8 mouse cellular contexts compared by ENCODE assay signal in the genomic region with DNA sequence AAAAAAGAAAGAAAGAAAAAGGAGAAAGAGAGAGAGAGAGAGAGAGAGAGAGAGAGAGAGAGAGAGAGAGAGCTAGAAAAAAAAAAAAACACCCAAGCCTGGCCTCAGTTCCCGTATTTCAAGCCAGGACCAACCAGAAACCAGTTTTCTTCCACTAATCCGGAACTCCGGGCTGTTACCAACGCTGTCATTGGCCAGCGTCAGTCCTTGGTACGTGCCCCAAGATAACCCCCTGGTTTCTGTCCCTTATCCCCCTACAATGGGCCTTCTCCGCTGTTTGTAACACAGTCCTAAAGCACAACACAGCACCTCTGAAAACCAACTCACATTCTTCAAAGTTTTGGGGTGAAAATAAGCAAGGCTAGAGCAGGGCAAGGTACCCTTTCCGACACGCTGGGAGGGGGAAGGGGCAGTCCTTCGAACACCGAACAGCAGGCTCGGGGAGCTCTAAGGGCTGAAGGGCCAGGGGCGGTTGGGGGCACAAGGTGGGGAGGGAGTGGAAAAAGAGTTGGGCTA. TPM values are rescaled to one million over a fixed set of nuclear protein-coding genes. Genes with fewer than 3 reads are reported as not detected.
DNase-seq lines count a peak whose midpoint lies in the region; ATAC-seq and TF ChIP-seq lines count a peak whose summit lies in the region.

No protein-coding gene starts in this region.

- intact Hi-C loops in heart, postnatal 25 days (cut with DNase I): loop anchor here (5.0 kb wide), 1 partner anchor 180 kb away; the partner anchor contains the start of gene Hmgn5

- 27% methylated on average over 13 of the region's 13 CpGs for WGBS in forebrain, embryonic 14.5 days
- 25% methylated on average over 13 of the region's 13 CpGs for WGBS in lung, adult 2 months

- H3K9me3 ChIP-seq in ES-Bruce4 (replicated peaks; ENCODE audit: control insufficient read depth, insufficient read depth, low read length, poor library complexity, severe bottlenecking): no peaks in the 10 kb centered on the region
- H3K9me3 ChIP-seq in forebrain, embryonic 14.5 days (replicated peaks; ENCODE audit: control insufficient read depth, low read length): no peaks in the 10 kb centered on the region

- no peaks in the 10 kb centered on the region for H3K4me1 ChIP-seq in ES-Bruce4 (ENCODE audit: control insufficient read depth, insufficient read depth, low read length)
- H3K4me1 ChIP-seq in forebrain, embryonic 14.5 days (ENCODE audit: control insufficient read depth, insufficient read depth, low read length): no peaks in the 10 kb centered on the region
- no peaks in the 10 kb centered on the region; the same call in 1 of the 2 replicates for H3K4me1 ChIP-seq in lung, adult 2 months (ENCODE audit: control insufficient read depth, insufficient read depth, low read length)

- peak; percentile 92 for DNase-seq in forebrain, embryonic 14.5 days (ENCODE audit: low spot score)
- DNase-seq in heart, postnatal 25 days (ENCODE audit: low spot score): peak; percentile 76
- DNase-seq in layer of hippocampus, adult 18-20 months (ENCODE audit: low spot score in 2 of 2): peak; percentile 57 to 91
- peak; percentile 70 for DNase-seq in lung, adult 2 months
- DNase-seq in thymus, adult 18-20 months: peak; percentile 54 to 74

- TF ChIP-seq CTCF in ES-Bruce4 (IDR thresholded peaks at IDR 0.05; ENCODE audit: low read depth, low read length): no peak
- no peak for TF ChIP-seq CTCF in lung, adult 2 months (IDR thresholded peaks at IDR 0.05; ENCODE audit: insufficient read depth, low read length)

- no peak for TF ChIP-seq POLR2A in ES-Bruce4 (IDR thresholded peaks at IDR 0.05; ENCODE audit: insufficient read depth, low read length)
- TF ChIP-seq POLR2A in lung, adult 2 months (IDR thresholded peaks at IDR 0.05; ENCODE audit: borderline replicate concordance, extremely low read depth, low read depth, low read length): 0 out of 2 replicates have a peak, but pooled peaks have one; percentile 15

- ATAC-seq in cerebellum, adult (ENCODE audit: insufficient number of reproducible peaks, low FRiP score, low TSS enrichment): peak; percentile 86
- peak; percentile 84 for ATAC-seq in forebrain, embryonic 14.5 days
- peak; percentile 78 for ATAC-seq in neutrophil, adult 5-6 weeks (ENCODE audit: extremely low read depth, insufficient number of reproducible peaks, low FRiP score, poor library complexity, severe bottlenecking)

- H3K4me2 ChIP-seq in forebrain, embryonic 14.5 days (ENCODE audit: low read length): peak overlapping the region; percentile 48

- H3K27ac ChIP-seq in ES-Bruce4 (ENCODE audit: insufficient read depth, low read length): peak overlapping the region; percentile 54; the same call in 1 of the 2 replicates
- peak overlapping the region; percentile 74 for H3K27ac ChIP-seq in forebrain, embryonic 14.5 days (ENCODE audit: low read depth, low read length)

- H3K4me3 ChIP-seq in ES-Bruce4 (ENCODE audit: low read depth, low read length): peak overlapping the region; percentile 88
- peak overlapping the region; percentile 48 for H3K4me3 ChIP-seq in forebrain, embryonic 14.5 days (ENCODE audit: low read depth, low read length)
- H3K4me3 ChIP-seq in lung, adult 2 months (replicated peaks; ENCODE audit: extremely low read depth, low read depth, low read length): peak overlapping the region; percentile 66

- H3K9ac ChIP-seq in ES-Bruce4 (ENCODE audit: low read depth, poor library complexity, severe bottlenecking): peak overlapping the region; percentile 79
- peak overlapping the region; percentile 65 for H3K9ac ChIP-seq in forebrain, embryonic 14.5 days (ENCODE audit: low read length)

- H3K36me3 ChIP-seq in ES-Bruce4 (ENCODE audit: control insufficient read depth, insufficient read depth, low read length, poor library complexity, severe bottlenecking): no peaks in the 10 kb centered on the region
- H3K36me3 ChIP-seq in forebrain, embryonic 14.5 days (ENCODE audit: control insufficient read depth, insufficient read depth, low read length): no peaks in the 10 kb centered on the region

- no peak for TF ChIP-seq EP300 in ES-Bruce4 (IDR thresholded peaks at IDR 0.05; ENCODE audit: insufficient read depth, low read depth, low read length)

- no peaks in the 10 kb centered on the region for H3K27me3 ChIP-seq in ES-Bruce4 (ENCODE audit: control insufficient read depth, insufficient read depth, low read length, poor library complexity, severe bottlenecking)
- no peaks in the 10 kb centered on the region for H3K27me3 ChIP-seq in forebrain, embryonic 14.5 days (replicated peaks; ENCODE audit: control insufficient read depth, insufficient read depth, low read length)

RNA-seq across cellular contexts. Expression of gene Brwd3, which starts 1.4 kb away (rescaled TPM):
- 40.1 and 45.0 TPM in 2 replicates for polyA plus RNA-seq in ES-Bruce4 (2011; ENCODE audit: insufficient read depth, insufficient read length, low read depth, missing spikeins)
- polyA plus RNA-seq in forebrain, embryonic 14.5 days (2014; fragmentation: Nextera tagmentation; extraction: Ambion mirVana): 3.6 and 4.8 TPM in 2 replicates
- total RNA-seq in heart, postnatal 25 days (2021): 1 to 10 TPM; 4.7 to 6.8 TPM
- total RNA-seq in layer of hippocampus, adult 18-20 months (2021): 10 to 100 TPM; 11.1 to 12.9 TPM
- polyA plus RNA-seq in lung, adult 2 months (2012; rRNA removed): 0.58 and 1.2 TPM in 2 replicates
- 19.0 and 22.9 TPM in 2 replicates for total RNA-seq in neutrophil, adult 5-6 weeks (2017)

Comparison
In these comparisons a context has a peak if more than half of its experiments do, and no peak if none do; other contexts are left out.
1. Peak in every context shown above with its lines: DNase-seq, ATAC-seq, H3K4me3 ChIP-seq and H3K27ac ChIP-seq.